Mouse (Mus musculus): ENCODE measurements around the gene Tnfaip3. TPM values are rescaled to one million over a fixed set of nuclear protein-coding genes. Genes with fewer than 3 reads are reported as not detected.

Gene Tnfaip3
- polyA plus RNA-seq, 1 experiment from 2014 or later, result 1.1 TPM

GRCm38 (mm10) chr10:18987046-18987906 is 28.2 kb downstream of the Tnfaip3 start:
- no peak for DNase-seq (ENCODE audit: extremely low spot score, low spot score)
- Histone ChIP-seq H3K9me3 (no peaks in the 10 kb centered on the region), H3K36me3 (replicated peaks) (no peaks in the 10 kb centered on the region), H3K4me1 (peaks cover 9% of the 10 kb centered on the region), H3K4me3 (no peak overlapping the region), H3K27ac (no peak overlapping the region), H3K27me3 (ENCODE audit: poor library complexity, severe bottlenecking) (no peaks in the 10 kb centered on the region)
- 26% methylated on average over 2 of the region's 2 CpGs for WGBS

DNA sequence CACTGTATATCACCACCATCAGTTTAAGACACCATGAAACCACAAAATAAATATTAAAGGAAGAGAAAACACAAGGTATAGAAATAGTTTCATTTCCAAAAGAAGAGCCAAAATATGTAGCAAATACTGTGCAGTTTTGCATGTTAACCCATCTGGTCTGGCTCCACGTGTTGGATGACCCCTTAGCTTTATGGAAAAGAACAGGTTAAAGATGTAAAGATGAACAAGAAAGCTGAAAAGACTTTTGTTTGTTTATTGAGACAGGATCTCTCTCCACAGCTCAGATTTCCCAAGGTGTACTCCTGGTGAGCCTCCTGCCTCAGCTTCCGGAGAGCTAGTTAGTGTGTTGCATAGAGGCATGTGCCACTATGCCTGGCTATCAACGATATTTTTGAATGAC is 29.9 kb downstream of the Tnfaip3 start:
- H3K4me3 ChIP-seq, result no peak overlapping the region
- H3K36me3 ChIP-seq (replicated peaks), result no peaks in the 10 kb centered on the region
- peaks cover 9% of the 10 kb centered on the region for H3K4me1 ChIP-seq
- DNase-seq (ENCODE audit: extremely low spot score, low spot score), result no peak
- no peaks in the 10 kb centered on the region for H3K27me3 ChIP-seq (ENCODE audit: poor library complexity, severe bottlenecking)
- WGBS, result 91% methylated on average over 3 of the region's 3 CpGs
- no peaks in the 10 kb centered on the region for H3K9me3 ChIP-seq
- H3K27ac ChIP-seq, result no peak overlapping the region

DNA sequence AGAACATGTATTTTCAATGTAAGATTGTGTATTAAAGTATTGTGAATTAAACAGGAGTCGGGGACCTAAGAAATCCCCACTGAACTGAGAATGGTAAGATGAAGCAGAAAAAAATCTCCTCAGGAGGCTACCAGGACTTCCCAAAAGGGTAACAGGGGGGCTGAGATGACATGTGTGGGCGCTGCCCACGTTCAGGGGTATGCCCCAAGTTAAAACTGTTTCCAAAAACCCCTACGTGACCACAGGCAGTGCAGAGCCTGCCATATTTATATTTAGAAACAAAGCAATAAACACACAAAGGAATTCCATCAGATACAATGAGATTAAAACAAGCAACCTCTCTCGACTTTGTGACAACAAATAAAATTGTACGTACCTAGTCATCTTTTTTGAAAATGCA is 31.9 kb downstream of the Tnfaip3 start:
- Histone ChIP-seq H3K27me3 (ENCODE audit: poor library complexity, severe bottlenecking) (no peaks in the 10 kb centered on the region), H3K4me3 (no peak overlapping the region), H3K4me1 (peaks cover 9% of the 10 kb centered on the region), H3K9me3 (no peaks in the 10 kb centered on the region), H3K36me3 (replicated peaks) (no peaks in the 10 kb centered on the region), H3K27ac (no peak overlapping the region)
- WGBS, result 86% methylated on average over 6 of the region's 6 CpGs
- no peak for DNase-seq (ENCODE audit: extremely low spot score, low spot score)

GRCm38 (mm10) chr10:18974486-18974885 is 41.0 kb downstream of the Tnfaip3 start:
- Histone ChIP-seq H3K4me1 (no peaks in the 10 kb centered on the region), H3K36me3 (replicated peaks) (no peaks in the 10 kb centered on the region), H3K4me3 (no peak overlapping the region), H3K9me3 (peaks cover 3% of the 10 kb centered on the region; the same call in 1 of the 2 replicates), H3K27me3 (ENCODE audit: poor library complexity, severe bottlenecking) (no peaks in the 10 kb centered on the region), H3K27ac (no peak overlapping the region)
- WGBS, result 85% methylated on average over 3 of the region's 3 CpGs
- no peak for DNase-seq (ENCODE audit: extremely low spot score, low spot score)

GRCm38 (mm10) chr10:18966893-18967292 is 48.6 kb downstream of the Tnfaip3 start:
- Histone ChIP-seq H3K4me3 (no peak overlapping the region), H3K9me3 (no peaks in the 10 kb centered on the region), H3K27me3 (ENCODE audit: poor library complexity, severe bottlenecking) (no peaks in the 10 kb centered on the region), H3K36me3 (replicated peaks) (no peaks in the 10 kb centered on the region), H3K27ac (no peak overlapping the region), H3K4me1 (no peaks in the 10 kb centered on the region)
- WGBS, result 94% methylated on average over 10 of the region's 10 CpGs
- DNase-seq (ENCODE audit: extremely low spot score, low spot score), result no peak

GRCm38 (mm10) chr10:18965601-18966000 is 49.9 kb downstream of the Tnfaip3 start:
- DNase-seq (ENCODE audit: extremely low spot score, low spot score), result no peak
- WGBS, result 92% methylated on average over 4 of the region's 4 CpGs
- Histone ChIP-seq H3K36me3 (replicated peaks) (no peaks in the 10 kb centered on the region), H3K4me1 (no peaks in the 10 kb centered on the region), H3K4me3 (no peak overlapping the region), H3K27ac (no peak overlapping the region), H3K27me3 (ENCODE audit: poor library complexity, severe bottlenecking) (no peaks in the 10 kb centered on the region), H3K9me3 (no peaks in the 10 kb centered on the region)

DNA sequence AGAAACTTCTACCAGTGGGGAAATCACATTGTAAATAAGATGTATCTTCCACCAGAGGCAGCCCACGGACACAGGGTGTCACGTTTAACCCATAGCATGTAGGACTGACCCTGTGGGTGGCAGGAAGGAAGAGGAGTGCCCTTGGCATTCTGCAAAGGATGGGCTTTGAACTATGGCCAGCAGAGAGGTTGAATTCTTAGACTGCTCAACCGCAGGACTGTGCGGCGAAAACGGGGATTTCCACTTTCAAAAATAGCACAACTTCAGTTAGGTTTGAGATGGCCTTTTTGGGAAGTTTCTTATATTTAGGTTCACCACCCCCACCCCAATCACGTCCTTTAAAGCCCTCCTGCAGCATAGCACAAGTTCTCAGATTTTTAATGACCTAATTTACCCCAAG is 50.6 kb downstream of the Tnfaip3 start:
- Histone ChIP-seq H3K4me1 (0 out of 2 replicates have a peak, but pooled peaks cover 1% of the 10 kb centered on the region), H3K27ac (no peak overlapping the region), H3K4me3 (no peak overlapping the region), H3K36me3 (replicated peaks) (no peaks in the 10 kb centered on the region), H3K9me3 (no peaks in the 10 kb centered on the region), H3K27me3 (ENCODE audit: poor library complexity, severe bottlenecking) (no peaks in the 10 kb centered on the region)
- 85% methylated on average over 7 of the region's 7 CpGs for WGBS
- no peak for DNase-seq (ENCODE audit: extremely low spot score, low spot score)

DNA sequence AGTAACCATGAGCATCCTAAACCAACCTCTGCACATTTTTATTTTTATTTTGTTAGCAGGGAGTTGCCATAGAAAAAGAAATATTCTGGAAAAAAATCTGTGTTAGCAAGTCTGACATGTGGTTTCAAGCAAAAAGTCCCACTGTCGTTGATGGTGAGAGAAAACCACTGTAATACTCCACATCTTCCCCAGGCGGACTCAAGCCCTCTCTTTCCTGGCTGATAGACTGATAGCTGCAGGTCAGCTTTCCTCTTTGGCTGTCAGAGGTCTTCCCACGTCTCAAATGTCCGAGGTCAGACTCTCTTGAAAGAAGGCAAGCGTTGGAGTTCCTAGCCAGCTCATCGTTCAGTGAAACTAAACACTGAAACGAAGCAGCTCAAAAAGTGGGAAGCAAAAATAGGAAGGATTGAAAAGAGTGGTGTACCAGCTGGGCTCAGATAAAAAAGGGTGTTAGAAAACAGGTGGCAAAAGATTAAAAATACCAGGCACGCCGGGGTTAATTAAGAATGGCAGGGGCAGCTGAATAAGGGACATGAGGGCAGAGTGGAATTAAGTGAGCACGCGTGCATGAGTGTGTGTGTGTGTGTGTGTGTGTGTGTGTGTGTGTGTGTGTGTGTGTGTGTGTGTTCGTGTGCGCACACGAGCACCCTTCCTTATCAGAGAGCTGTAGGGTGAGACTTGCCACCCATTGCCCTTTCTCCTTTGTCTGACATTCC is 55.5 kb downstream of the Tnfaip3 start:
- no peak overlapping the region for H3K4me3 ChIP-seq
- H3K9me3 ChIP-seq, result no peaks in the 10 kb centered on the region
- no peak overlapping the region for H3K27ac ChIP-seq
- H3K4me1 ChIP-seq, result 0 out of 2 replicates have a peak, but pooled peaks cover 2% of the 10 kb centered on the region
- no peaks in the 10 kb centered on the region for H3K27me3 ChIP-seq (ENCODE audit: poor library complexity, severe bottlenecking)
- no peak for DNase-seq (ENCODE audit: extremely low spot score, low spot score)
- WGBS, result 68% methylated on average over 14 of the region's 14 CpGs
- no peaks in the 10 kb centered on the region for H3K36me3 ChIP-seq (replicated peaks)

DNA sequence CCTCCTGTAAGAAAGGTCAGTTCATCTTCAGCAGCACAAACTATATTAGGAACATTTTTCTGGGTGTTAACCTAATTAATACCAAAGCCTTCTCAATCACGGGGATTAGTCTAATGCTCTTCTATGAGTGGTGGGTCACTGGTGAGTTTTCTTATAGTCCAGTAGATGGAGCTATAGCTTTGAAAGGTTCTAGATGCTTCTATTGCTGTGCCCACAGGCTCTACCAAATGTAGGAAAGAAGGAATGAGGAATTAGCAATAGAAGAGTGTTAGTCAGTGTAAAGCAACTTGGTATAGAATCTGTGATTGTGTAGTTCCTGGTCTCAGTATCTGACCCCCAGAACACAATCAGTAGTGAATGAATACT is 61.8 kb downstream of the Tnfaip3 start:
- Histone ChIP-seq H3K36me3 (replicated peaks) (no peaks in the 10 kb centered on the region), H3K27ac (no peak overlapping the region), H3K27me3 (ENCODE audit: poor library complexity, severe bottlenecking) (no peaks in the 10 kb centered on the region), H3K4me3 (no peak overlapping the region), H3K9me3 (no peaks in the 10 kb centered on the region), H3K4me1 (no peaks in the 10 kb centered on the region)
- DNase-seq (ENCODE audit: extremely low spot score, low spot score), result no peak
- 17% methylated on average over 1 of the region's 1 CpGs for WGBS

GRCm38 (mm10) chr10:18953011-18953705 is 62.3 kb downstream of the Tnfaip3 start:
- Histone ChIP-seq H3K9me3 (no peaks in the 10 kb centered on the region), H3K36me3 (replicated peaks) (no peaks in the 10 kb centered on the region), H3K4me1 (no peaks in the 10 kb centered on the region), H3K27ac (no peak overlapping the region), H3K27me3 (ENCODE audit: poor library complexity, severe bottlenecking) (no peaks in the 10 kb centered on the region), H3K4me3 (no peak overlapping the region)
- DNase-seq (ENCODE audit: extremely low spot score, low spot score), result no peak

Data from forebrain, embryonic 10.5 days (tissue).